Mouse (Mus musculus): ENCODE measurements at regions not wholly inside any gene's neighbourhood (a gene's known extent, or its start where the extent isn't known, plus 50 kb on each side); places are given as distances from the start of the nearest gene placed in this dataset.

DNA sequence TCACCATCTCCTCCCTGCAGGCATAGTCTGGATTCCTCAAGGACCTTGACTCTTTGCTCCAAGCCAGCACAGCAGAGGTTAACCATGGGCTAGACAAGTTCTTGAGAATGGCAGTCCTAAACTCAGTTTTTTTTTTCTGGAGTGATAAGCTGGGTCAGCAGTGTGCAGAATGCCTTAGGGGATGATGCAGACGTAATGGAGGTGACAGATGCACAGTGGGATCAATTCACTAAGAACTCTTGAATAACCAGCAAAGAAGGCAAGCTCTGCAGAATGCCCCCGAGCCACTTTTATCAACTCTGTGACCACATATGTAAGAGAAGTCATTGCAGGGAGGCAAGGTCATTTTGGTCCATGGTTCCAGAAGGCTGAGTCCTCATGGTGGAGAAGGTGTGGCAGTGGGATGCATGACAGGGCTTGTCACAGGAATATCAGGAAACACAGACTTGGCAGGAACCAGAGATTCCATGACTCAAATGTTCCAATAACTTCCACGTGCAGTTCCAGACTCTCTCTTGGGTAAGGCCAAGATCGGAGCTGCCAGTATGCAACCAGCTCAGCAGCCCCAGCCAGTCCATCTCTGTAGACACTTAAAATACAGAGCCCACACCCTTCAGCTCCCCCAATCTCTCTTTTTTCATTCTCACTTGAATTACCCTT lies 494.3 kb downstream of the Cdh26 start:
- TF ChIP-seq POLR2A (IDR thresholded peaks at IDR 0.05; ENCODE audit: extremely low read depth, insufficient read depth, low read length) (no peak), CTCF (IDR thresholded peaks at IDR 0.05; ENCODE audit: extremely low read depth, insufficient read depth, low read length) (no peak)
